Mouse (Mus musculus) hindbrain, embryonic 13.5 days (tissue): ENCODE measurements around the gene Fam69a. TPM values are rescaled to one million over a fixed set of nuclear protein-coding genes. Genes with fewer than 3 reads are reported as not detected.

Experiments
- polyA plus RNA-seq: library from polyadenylated mRNA; unstranded; fragments of >200 nt; fragmentation: Nextera tagmentation; extraction: Ambion mirVana; gene quantifications from 2 replicates; pipeline ENCODE4 v1.2.1, GENCODE M21; 2015

Gene Fam69a
- polyA plus RNA-seq, 1 experiment from 2014 or later = 44.6 TPM

Other genes starting within 250 kb of the Fam69a start
- 0.12 and 0.16 TPM in 2 replicates for gene Ube2d2b, start 157.0 kb downstream of the Fam69a start, polyA plus RNA-seq
- 48.8 and 55.0 TPM in 2 replicates for gene Evi5, start 112.0 kb downstream of the Fam69a start, polyA plus RNA-seq
- 62.5 and 68.2 TPM in 2 replicates for gene Rpl5, start 86.6 kb downstream of the Fam69a start, polyA plus RNA-seq
- 119 and 124 TPM in 2 replicates for gene Mtf2, start 78.6 kb upstream of the Fam69a start, polyA plus RNA-seq
- 24.7 and 26.7 TPM in 2 replicates for gene Tmed5, start 145.5 kb upstream of the Fam69a start, polyA plus RNA-seq
- 3.2 and 3.3 TPM in 2 replicates for gene Ccdc18, start 145.8 kb upstream of the Fam69a start, polyA plus RNA-seq